8 mouse cellular contexts compared by ENCODE assay signal in the genomic region with DNA sequence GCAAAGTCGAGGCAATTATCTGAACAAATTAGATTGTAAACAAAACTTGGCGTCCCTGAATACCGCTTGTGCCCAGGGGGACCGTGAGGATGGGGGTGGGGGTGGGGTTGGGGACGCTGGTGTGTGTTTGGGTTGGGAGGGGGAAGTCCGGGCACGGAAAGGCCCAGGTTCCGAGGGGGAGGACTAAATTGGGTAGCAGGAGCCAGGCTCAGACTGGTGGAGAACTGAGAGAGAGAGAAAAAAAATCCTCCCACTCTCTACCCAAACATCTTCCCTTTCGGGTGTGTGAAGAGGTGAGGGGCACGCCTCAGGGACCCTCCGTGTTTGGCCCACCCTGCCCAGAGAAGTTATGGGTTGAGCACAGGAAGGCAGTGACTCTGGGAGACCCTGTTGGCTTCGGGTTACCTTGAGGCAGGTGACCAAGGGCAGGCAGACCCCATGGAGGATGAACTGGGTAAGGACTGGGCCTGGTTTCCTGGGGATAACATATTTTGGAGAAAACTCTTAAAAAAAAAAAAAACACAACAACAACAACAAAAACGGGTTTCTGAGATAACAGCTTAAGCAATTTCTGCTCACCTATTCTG. TPM values are rescaled to one million over a fixed set of nuclear protein-coding genes. Genes with fewer than 3 reads are reported as not detected.
DNase-seq lines count a peak whose midpoint lies in the region; ATAC-seq and TF ChIP-seq lines count a peak whose summit lies in the region.

No protein-coding gene starts in this region.

- H3K4me3 ChIP-seq in left cerebral cortex, adult 2 months, result peak overlapping the region; percentile 58; the same call in 1 of the 2 replicates
- peak overlapping the region; percentile 92 for H3K4me3 ChIP-seq in embryonic facial prominence, embryonic 11.5 days (ENCODE audit: low read depth, low read length)
- H3K4me3 ChIP-seq in intestine, postnatal 0 days (ENCODE audit: low read depth, low read length), result peak overlapping the region; percentile 79
- peak overlapping the region; percentile 79 for H3K4me3 ChIP-seq in neural tube, embryonic 13.5 days

- peak overlapping the region; percentile 93 for H3K4me2 ChIP-seq in embryonic facial prominence, embryonic 11.5 days (ENCODE audit: low read depth, low read length)
- peak overlapping the region; percentile 95 for H3K4me2 ChIP-seq in intestine, postnatal 0 days (replicated peaks; ENCODE audit: low read depth)
- peak overlapping the region; percentile 97 for H3K4me2 ChIP-seq in neural tube, embryonic 13.5 days

- H3K9ac ChIP-seq in embryonic facial prominence, embryonic 11.5 days (replicated peaks; ENCODE audit: low read length), result peak overlapping the region; percentile 96
- peak overlapping the region; percentile 89 for H3K9ac ChIP-seq in intestine, postnatal 0 days (ENCODE audit: low read depth, low read length)
- peak overlapping the region; percentile 82 for H3K9ac ChIP-seq in neural tube, embryonic 13.5 days

- H3K4me1 ChIP-seq in embryonic facial prominence, embryonic 11.5 days (ENCODE audit: control insufficient read depth, insufficient read depth, low read length), result peaks cover 8% of the 10 kb centered on the region
- peaks cover 8% of the 10 kb centered on the region for H3K4me1 ChIP-seq in intestine, postnatal 0 days (replicated peaks; ENCODE audit: control insufficient read depth, insufficient read depth, low read length)
- peaks cover 47% of the 10 kb centered on the region for H3K4me1 ChIP-seq in neural tube, embryonic 13.5 days (replicated peaks)

- no peaks in the 10 kb centered on the region for H3K27me3 ChIP-seq in embryonic facial prominence, embryonic 11.5 days (ENCODE audit: control insufficient read depth, insufficient read depth, low read length)
- H3K27me3 ChIP-seq in intestine, postnatal 0 days (replicated peaks; ENCODE audit: control insufficient read depth, insufficient read depth, low read length), result no peaks in the 10 kb centered on the region
- H3K27me3 ChIP-seq in neural tube, embryonic 13.5 days, result peaks cover 49% of the 10 kb centered on the region

- H3K9me3 ChIP-seq in embryonic facial prominence, embryonic 11.5 days (replicated peaks; ENCODE audit: control insufficient read depth, low read length), result no peaks in the 10 kb centered on the region
- no peaks in the 10 kb centered on the region for H3K9me3 ChIP-seq in intestine, postnatal 0 days (ENCODE audit: control insufficient read depth)
- no peaks in the 10 kb centered on the region; the same call in 1 of the 2 replicates for H3K9me3 ChIP-seq in neural tube, embryonic 13.5 days

- no peak for DNase-seq in left cerebral cortex, adult 2 months (ENCODE audit: extremely low spot score in 1 of 2, low spot score in 2 of 2)
- DNase-seq in left cerebral cortex, postnatal 4 days, result no peak
- DNase-seq in embryonic facial prominence, embryonic 11.5 days (ENCODE audit: low spot score), result no peak
- no peak for DNase-seq in cerebellum, adult 11 months
- DNase-seq in spleen, postnatal 36 days (ENCODE audit: low spot score in 2 of 2), result no peak
- no peak for DNase-seq in ovary, postnatal 10 days (ENCODE audit: low spot score)

- H3K27ac ChIP-seq in left cerebral cortex, adult 2 months, result no peak overlapping the region
- H3K27ac ChIP-seq in embryonic facial prominence, embryonic 11.5 days (replicated peaks; ENCODE audit: low read depth, low read length), result peak overlapping the region; percentile 97
- peak overlapping the region; percentile 95; the same call in 1 of the 2 replicates for H3K27ac ChIP-seq in intestine, postnatal 0 days (ENCODE audit: low read depth, low read length)
- H3K27ac ChIP-seq in neural tube, embryonic 13.5 days (replicated peaks), result peak overlapping the region; percentile 89

- intact Hi-C loops in left cerebral cortex, adult 2 months (cut with DNase I), result loop anchor here (2.0 kb wide), 3 partner anchors 49 to 117 kb away; no protein-coding TSS in a partner anchor
- intact Hi-C loops in left cerebral cortex, postnatal 4 days (cut with DNase I), result loop anchor here (2.0 kb wide), 1 partner anchor 119 kb away; no protein-coding TSS in a partner anchor

- no peak for TF ChIP-seq CTCF in left cerebral cortex, adult 2 months (IDR thresholded peaks at IDR 0.05)
- TF ChIP-seq CTCF in intestine, postnatal 0 days (IDR thresholded peaks at IDR 0.05; ENCODE audit: low read depth), result no peak

- 0% methylated on average over 13 of the region's 13 CpGs for WGBS in embryonic facial prominence, embryonic 11.5 days
- WGBS in intestine, postnatal 0 days, result 3% methylated on average over 13 of the region's 13 CpGs
- 1% methylated on average over 13 of the region's 13 CpGs for WGBS in neural tube, embryonic 13.5 days

- H3K36me3 ChIP-seq in embryonic facial prominence, embryonic 11.5 days (replicated peaks; ENCODE audit: control insufficient read depth, insufficient read depth, low read depth, low read length), result no peaks in the 10 kb centered on the region
- H3K36me3 ChIP-seq in intestine, postnatal 0 days (ENCODE audit: control insufficient read depth, insufficient read depth), result no peaks in the 10 kb centered on the region
- H3K36me3 ChIP-seq in neural tube, embryonic 13.5 days, result no peaks in the 10 kb centered on the region

- ATAC-seq in embryonic facial prominence, embryonic 11.5 days (replicated peaks; ENCODE audit: insufficient number of reproducible peaks, low FRiP score, low TSS enrichment, low read depth), result no peak
- no peak for ATAC-seq in intestine, postnatal 0 days
- ATAC-seq in neural tube, embryonic 13.5 days (ENCODE audit: low read depth), result no peak

RNA-seq across cellular contexts. Expression of a gene that starts 1.0 kb away (rescaled TPM):
- total RNA-seq in left cerebral cortex, adult 2 months (2021), result 10 to 100 TPM; 43.1 to 50.6 TPM
- total RNA-seq in left cerebral cortex, postnatal 4 days (2021), result 10 to 100 TPM; 78.3 to 89.0 TPM
- polyA plus RNA-seq in embryonic facial prominence, embryonic 11.5 days (2014; fragmentation: Nextera tagmentation; extraction: Ambion mirVana), result 29.0 and 32.4 TPM in 2 replicates
- 12.9 and 13.3 TPM in 2 replicates for polyA plus RNA-seq in intestine, postnatal 0 days (2015; fragmentation: Nextera tagmentation; extraction: Ambion mirVana)
- 17.2 and 18.5 TPM in 2 replicates for polyA plus RNA-seq in neural tube, embryonic 13.5 days (2015; fragmentation: Nextera tagmentation; extraction: Ambion mirVana)
